Comparison of ENCODE assay signal across 14 mouse cellular contexts in the genomic region with DNA sequence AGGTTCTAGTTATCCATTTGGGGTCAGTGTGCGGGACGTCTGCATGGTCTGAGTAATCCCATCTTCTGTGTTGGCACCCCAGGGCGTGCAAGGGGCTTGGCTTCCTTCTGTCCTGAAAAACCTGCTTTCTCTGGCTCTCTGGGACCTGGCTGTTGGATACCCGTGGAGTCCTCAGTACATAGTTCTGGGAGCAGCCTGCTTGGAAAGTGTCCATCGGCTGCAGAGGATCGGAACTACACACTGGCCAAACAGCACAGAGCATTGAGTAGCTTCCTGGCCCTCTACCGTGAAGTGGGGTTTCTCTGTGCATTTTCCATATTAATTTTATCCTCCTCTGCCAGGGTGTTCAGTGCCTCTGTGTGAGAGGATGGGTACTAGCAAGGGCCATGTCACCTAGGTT.
DNase-seq lines count a peak whose midpoint lies in the region; ATAC-seq lines count a peak whose summit lies in the region.
"Had no signal": no experiment of that assay in that cellular context is flagged by ENCODE, and none has a peak within 500 bp of the region (broad histone marks: within the 10 kb centered on the region; RNA-seq: fewer than 3 reads in every experiment).

No protein-coding gene starts in this region.

- ATAC-seq in midbrain, embryonic 15.5 days (replicated peaks), result no peak
- ATAC-seq in liver, embryonic 11.5 days (replicated peaks; ENCODE audit: low FRiP score), result no peak
- ATAC-seq: CD4-positive, CD25-positive, alpha-beta regulatory T cell, adult 4 months; intestine, embryonic 16.5 days had no signal

- H3K4me2 ChIP-seq in midbrain, embryonic 15.5 days, result no peak overlapping the region
- no peak overlapping the region for H3K4me2 ChIP-seq in liver, embryonic 11.5 days
- H3K4me2 ChIP-seq: forebrain, embryonic 12.5 days; lung, embryonic 14.5 days had no signal

- H3K9me3 ChIP-seq in midbrain, embryonic 15.5 days, result no peaks in the 10 kb centered on the region
- no peaks in the 10 kb centered on the region for H3K9me3 ChIP-seq in liver, embryonic 11.5 days (ENCODE audit: control insufficient read depth, low read length)

- no peaks in the 10 kb centered on the region for H3K36me3 ChIP-seq in midbrain, embryonic 15.5 days (replicated peaks)
- H3K36me3 ChIP-seq in liver, embryonic 11.5 days (ENCODE audit: control insufficient read depth, insufficient read depth, low read length), result no peaks in the 10 kb centered on the region

- peak overlapping the region; percentile 29; the same call in 1 of the 2 replicates for H3K27ac ChIP-seq in midbrain, embryonic 15.5 days
- no peak overlapping the region for H3K27ac ChIP-seq in liver, embryonic 11.5 days (ENCODE audit: low read depth, low read length)
- H3K27ac ChIP-seq: forebrain, embryonic 12.5 days had no signal

- peaks cover 28% of the 10 kb centered on the region for H3K4me1 ChIP-seq in midbrain, embryonic 15.5 days
- no peaks in the 10 kb centered on the region; the same call in none of the 2 replicates for H3K4me1 ChIP-seq in liver, embryonic 11.5 days (replicated peaks; ENCODE audit: control insufficient read depth, insufficient read depth, low read length)

- WGBS in midbrain, embryonic 15.5 days, result 49% methylated on average over 7 of the region's 7 CpGs
- WGBS in liver, embryonic 11.5 days, result 74% methylated on average over 7 of the region's 7 CpGs

- no peak overlapping the region for H3K9ac ChIP-seq in midbrain, embryonic 15.5 days
- H3K9ac ChIP-seq in liver, embryonic 11.5 days (ENCODE audit: low read depth, low read length), result no peak overlapping the region
- H3K9ac ChIP-seq: forebrain, embryonic 12.5 days; lung, embryonic 14.5 days had no signal

- DNase-seq in gastrocnemius, adult 18-20 months (ENCODE audit: low spot score), result peak; percentile 12
- no peak for DNase-seq in gastrocnemius, adult 8-10 months (ENCODE audit: low spot score in 2 of 2)
- DNase-seq in kidney, postnatal 10 days, result peak; percentile 34
- DNase-seq in kidney, adult 11 months, result no peak
- DNase-seq in gastrocnemius, postnatal 25 days, result peak; percentile 24
- DNase-seq in liver, embryonic 11.5 days (ENCODE audit: low spot score), result no peak
- no peak for DNase-seq in urinary bladder, postnatal 10 days (ENCODE audit: low spot score)
- DNase-seq: layer of hippocampus, adult 9-11 months; lung, embryonic 14.5 days; right cerebral cortex, postnatal 25 days had no signal

- no peak overlapping the region for H3K4me3 ChIP-seq in midbrain, embryonic 15.5 days
- H3K4me3 ChIP-seq in liver, embryonic 11.5 days (ENCODE audit: low read depth, low read length), result no peak overlapping the region
- H3K4me3 ChIP-seq: forebrain, embryonic 12.5 days had no signal

- H3K27me3 ChIP-seq in midbrain, embryonic 15.5 days (replicated peaks), result no peaks in the 10 kb centered on the region
- H3K27me3 ChIP-seq in liver, embryonic 11.5 days (replicated peaks; ENCODE audit: control insufficient read depth, insufficient read depth, low read length), result no peaks in the 10 kb centered on the region
- H3K27me3 ChIP-seq: forebrain, embryonic 12.5 days had no signal

Comparison
In these comparisons a context has a peak if more than half of its experiments do, and no peak if none do; other contexts are left out.
1. DNase-seq: peak in gastrocnemius, adult 18-20 months (single experiment), kidney, postnatal 10 days (single experiment) and gastrocnemius, postnatal 25 days (single experiment); none in gastrocnemius, adult 8-10 months (0 of 2), kidney, adult 11 months (single experiment), liver, embryonic 11.5 days (single experiment) and urinary bladder, postnatal 10 days (single experiment).